Mouse (Mus musculus) embryonic fibroblast, embryonic 13.5 days (primary cell): Measurements from ENCODE around the gene Rnf20.

Experiments used
- CTCF ChIP-seq: IDR thresholded peaks from 2 replicates; pipeline ENCODE4 v1.5.1; 2011; ENCODE audit warnings: mild to moderate bottlenecking, control low read depth, low read length, moderate library complexity, borderline replicate concordance; ENCODE audit not compliant: insufficient read depth
- POLR2A ChIP-seq: IDR thresholded peaks from 2 replicates; pipeline ENCODE4 v1.6.1; 2011; ENCODE audit warnings: low read depth, mild to moderate bottlenecking, control low read depth, low read length, moderate library complexity

- no peak for TF ChIP-seq POLR2A
- no peak for TF ChIP-seq CTCF
Observed at GRCm38 (mm10) chr4:49623916-49624315, 7.9 kb upstream of the Rnf20 start.
